ENCODE assay signal across 7 mouse cellular contexts in genomic region chr11:105181689-105182460, GRCm38 (mm10). TPM values are rescaled to one million over a fixed set of nuclear protein-coding genes. Genes with fewer than 3 reads are reported as not detected.
DNase-seq lines count a peak whose midpoint lies in the region; TF ChIP-seq lines count a peak whose summit lies in the region.

No protein-coding gene starts in this region.

- peak overlapping the region; percentile 99 for H3K27ac ChIP-seq in embryonic facial prominence, embryonic 10.5 days (replicated peaks)
- H3K27ac ChIP-seq in liver, adult 2 months (replicated peaks; ENCODE audit: insufficient read depth, low read depth, low read length) = peak overlapping the region; percentile 90

- peaks cover 23% of the 10 kb centered on the region for H3K79me2 ChIP-seq in liver, adult 2 months (ENCODE audit: control insufficient read depth, insufficient read depth, low read length)
- H3K79me2 ChIP-seq in myocyte (ENCODE audit: control insufficient read depth, insufficient read depth) = peaks cover 48% of the 10 kb centered on the region

- peaks cover 2% of the 10 kb centered on the region; the same call in 1 of the 2 replicates for H3K9me3 ChIP-seq in embryonic facial prominence, embryonic 10.5 days

- no peaks in the 10 kb centered on the region for H3K27me3 ChIP-seq in embryonic facial prominence, embryonic 10.5 days (replicated peaks; ENCODE audit: low read depth, poor library complexity, severe bottlenecking)
- no peaks in the 10 kb centered on the region for H3K27me3 ChIP-seq in liver, adult 2 months (ENCODE audit: control insufficient read depth, insufficient read depth, low read length)
- no peaks in the 10 kb centered on the region for H3K27me3 ChIP-seq in myocyte (ENCODE audit: control insufficient read depth, insufficient read depth, insufficient read length)

- peak overlapping the region; percentile 100 for H3K9ac ChIP-seq in liver, adult 2 months (ENCODE audit: low read depth, low read length)

- no peak for TF ChIP-seq CTCF in liver, adult 2 months (IDR thresholded peaks at IDR 0.05; ENCODE audit: low read depth, low read length)

- no peak for TF ChIP-seq POLR2A in liver, adult 2 months (IDR thresholded peaks at IDR 0.05; ENCODE audit: extremely low read depth, insufficient read depth, low read length)
- no peak for TF ChIP-seq POLR2A in myocyte (IDR thresholded peaks at IDR 0.05; ENCODE audit: insufficient read length, low read depth)

- DNase-seq in adrenal gland, adult 8-10 months = peak; percentile 25
- DNase-seq in embryonic facial prominence, embryonic 10.5 days (ENCODE audit: low spot score) = peak; percentile 72
- peak; percentile 50 to 65 for DNase-seq in heart, adult 18-20 months
- peak; percentile 73 for DNase-seq in kidney, adult 18-20 months
- DNase-seq in liver, adult 2 months (ENCODE audit: extremely low read depth, low read depth, low spot score) = no peak
- DNase-seq in spleen, postnatal 4 days (ENCODE audit: low spot score in 2 of 2) = peak; percentile 58 to 86

- H3K4me3 ChIP-seq in embryonic facial prominence, embryonic 10.5 days = peak overlapping the region; percentile 87
- H3K4me3 ChIP-seq in liver, adult 2 months (ENCODE audit: insufficient read depth, low read depth, low read length) = peak overlapping the region; percentile 97
- H3K4me3 ChIP-seq in myocyte = peak overlapping the region; percentile 90

- under 1% methylated on average over 89 of the region's 89 CpGs for WGBS in embryonic facial prominence, embryonic 10.5 days
- 3% methylated on average over 74 of the region's 89 CpGs for WGBS in liver, adult 2 months

- H3K4me2 ChIP-seq in myocyte (ENCODE audit: low read depth) = peak overlapping the region; percentile 81

- peaks cover 48% of the 10 kb centered on the region for H3K36me3 ChIP-seq in embryonic facial prominence, embryonic 10.5 days (replicated peaks)
- peaks cover 11% of the 10 kb centered on the region for H3K36me3 ChIP-seq in liver, adult 2 months (ENCODE audit: control insufficient read depth, insufficient read depth, low read length)
- peaks cover 27% of the 10 kb centered on the region for H3K36me3 ChIP-seq in myocyte (ENCODE audit: control insufficient read depth, insufficient read depth)

- peaks cover 26% of the 10 kb centered on the region for H3K4me1 ChIP-seq in embryonic facial prominence, embryonic 10.5 days
- H3K4me1 ChIP-seq in liver, adult 2 months (ENCODE audit: control insufficient read depth, insufficient read depth, low read length) = peaks cover 29% of the 10 kb centered on the region

- H3ac ChIP-seq in myocyte (ENCODE audit: control insufficient read depth, insufficient read length) = peak overlapping the region; percentile 28

TF ChIP-seq in myocyte, 11 proteins besides CTCF, POLR2A, EP300 and RAD21:
- TF ChIP-seq POLR2AphosphoS2 (IDR thresholded peaks at IDR 0.05; ENCODE audit: insufficient read length, low read depth) (no peak), MYOD1 (IDR thresholded peaks at IDR 0.05; ENCODE audit: control insufficient read depth in 1 of 3, insufficient read length in 2 of 3, low read depth in 2 of 3) (peak in 1 of 3 experiments; percentile 11), TCF3 (IDR thresholded peaks at IDR 0.05; ENCODE audit: insufficient read length, low read depth) (no peak), SRF (IDR thresholded peaks at IDR 0.05; ENCODE audit: control insufficient read depth, insufficient read length, low read depth) (no peak), TCF12 (IDR thresholded peaks at IDR 0.05; ENCODE audit: insufficient read depth, poor library complexity, severe bottlenecking) (no peak), MAX (IDR thresholded peaks at IDR 0.05; ENCODE audit: low read depth) (no peak)

RNA-seq across cellular contexts. Expression of gene Tlk2, which starts 3.3 kb away (rescaled TPM):
- total RNA-seq in adrenal gland, adult 8-10 months (2022) = 10 to 100 TPM; 44.2 to 59.4 (median 50.1) TPM
- 23.5 and 28.4 TPM in 2 replicates for polyA plus RNA-seq in embryonic facial prominence, embryonic 10.5 days (2016; fragmentation: Nextera tagmentation; extraction: Ambion mirVana)
- 10 to 100 TPM; 31.2 to 32.0 TPM for total RNA-seq in heart, adult 18-20 months (2021)
- 21.3 and 23.4 TPM in 2 replicates for total RNA-seq in liver, adult 2 months (2014; rRNA removed)
- 5.6 and 7.5 TPM in 2 replicates for polyA plus RNA-seq in liver, adult 2 months (2012; rRNA removed)
- polyA plus RNA-seq in myocyte (2012; fragmentation: generic; extraction: Trizol) = 26.8 TPM

RNA-seq across cellular contexts. Expression of gene Gm10842, which starts 35.2 kb away (rescaled TPM):
- total RNA-seq in adrenal gland, adult 8-10 months (2022) = not detected
- not detected in 2 replicates for polyA plus RNA-seq in embryonic facial prominence, embryonic 10.5 days (2016; fragmentation: Nextera tagmentation; extraction: Ambion mirVana)
- total RNA-seq in heart, adult 18-20 months (2021) = not detected
- not detected in 2 replicates for total RNA-seq in liver, adult 2 months (2014; rRNA removed)
- polyA plus RNA-seq in liver, adult 2 months (2012; rRNA removed) = not detected in 2 replicates
- polyA plus RNA-seq in myocyte (2012; fragmentation: generic; extraction: Trizol) = not detected

RNA-seq across cellular contexts. Expression of gene Mettl2, which starts 55.6 kb away (rescaled TPM):
- 10 to 100 TPM; 21.6 to 28.6 (median 24.8) TPM for total RNA-seq in adrenal gland, adult 8-10 months (2022)
- polyA plus RNA-seq in embryonic facial prominence, embryonic 10.5 days (2016; fragmentation: Nextera tagmentation; extraction: Ambion mirVana) = 55.0 and 57.2 TPM in 2 replicates
- total RNA-seq in heart, adult 18-20 months (2021) = 10 to 100 TPM; 10.2 to 10.3 TPM
- total RNA-seq in liver, adult 2 months (2014; rRNA removed) = 11.0 and 11.5 TPM in 2 replicates
- polyA plus RNA-seq in liver, adult 2 months (2012; rRNA removed) = 5.9 and 7.9 TPM in 2 replicates
- 15.5 TPM for polyA plus RNA-seq in myocyte (2012; fragmentation: generic; extraction: Trizol)
